Mouse (Mus musculus): ENCODE data around the gene Rhbdd3. TPM values are rescaled to one million over a fixed set of nuclear protein-coding genes. Genes with fewer than 3 reads are reported as not detected.
"Not testable (repeated sequence)": the region's sequence is repeated elsewhere in the genome, so short reads cannot be mapped to it uniquely, and the experiment has no call there.

Rhbdd3 gene
- polyA plus RNA-seq, 1 experiment from 2014 or later, result 33.6 TPM

DNA sequence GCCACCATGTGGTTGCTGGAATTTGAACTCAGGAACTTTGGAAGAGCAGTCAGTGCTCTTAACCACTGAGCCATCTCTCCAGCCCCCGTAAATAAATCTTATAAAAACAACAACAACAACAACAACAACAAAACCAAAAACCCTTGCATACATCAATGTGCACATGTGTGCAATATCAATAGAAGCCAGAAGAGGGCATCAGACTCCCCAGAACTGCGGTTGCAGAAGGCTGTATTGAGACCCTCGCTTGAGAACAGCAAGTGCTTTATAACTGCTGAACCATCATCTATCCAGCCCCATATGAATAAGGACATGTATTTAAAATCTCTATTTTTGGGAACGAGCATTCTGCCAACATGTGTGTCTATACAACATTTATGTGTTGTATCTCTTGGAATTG, 23.8 kb upstream of the Rhbdd3 start:
- Histone ChIP-seq H3K27me3 (ENCODE audit: low read depth, poor library complexity, severe bottlenecking) (no peaks in the 10 kb centered on the region), H3K36me3 (peaks cover 92% of the 10 kb centered on the region), H3K9me3 (replicated peaks) (no peaks in the 10 kb centered on the region), H3K4me3 (no peak overlapping the region), H3K27ac (replicated peaks) (no peak overlapping the region), H3K4me1 (no peaks in the 10 kb centered on the region)
- DNase-seq (ENCODE audit: low spot score), result no peak
- 81% methylated on average over 4 of the region's 4 CpGs for WGBS

DNA sequence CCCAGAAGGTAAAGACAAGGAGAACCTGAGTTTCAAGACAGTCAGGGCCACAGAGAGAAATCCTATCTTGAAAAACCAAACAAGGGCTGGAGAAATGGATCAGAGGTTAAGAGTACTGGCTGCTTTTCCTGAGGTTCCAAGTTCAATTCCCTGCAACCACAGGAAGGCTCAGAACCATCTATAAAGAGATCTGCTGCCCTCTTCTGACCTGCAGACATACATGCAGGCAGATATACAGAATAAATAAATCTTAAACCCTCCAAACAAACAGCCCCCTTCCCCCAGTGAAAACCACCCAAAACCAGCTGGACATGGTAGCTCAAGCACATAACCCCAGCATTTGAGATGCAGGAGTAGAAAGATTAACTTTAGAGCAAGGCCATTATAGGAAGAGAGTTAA, 23.0 kb upstream of the Rhbdd3 start:
- H3K4me1 ChIP-seq, result no peaks in the 10 kb centered on the region
- no peaks in the 10 kb centered on the region for H3K9me3 ChIP-seq (replicated peaks)
- H3K36me3 ChIP-seq, result peaks cover 92% of the 10 kb centered on the region
- no peak overlapping the region for H3K4me3 ChIP-seq
- DNase-seq (ENCODE audit: low spot score), result no peak
- H3K27ac ChIP-seq (replicated peaks), result no peak overlapping the region
- H3K27me3 ChIP-seq (ENCODE audit: low read depth, poor library complexity, severe bottlenecking), result no peaks in the 10 kb centered on the region

DNA sequence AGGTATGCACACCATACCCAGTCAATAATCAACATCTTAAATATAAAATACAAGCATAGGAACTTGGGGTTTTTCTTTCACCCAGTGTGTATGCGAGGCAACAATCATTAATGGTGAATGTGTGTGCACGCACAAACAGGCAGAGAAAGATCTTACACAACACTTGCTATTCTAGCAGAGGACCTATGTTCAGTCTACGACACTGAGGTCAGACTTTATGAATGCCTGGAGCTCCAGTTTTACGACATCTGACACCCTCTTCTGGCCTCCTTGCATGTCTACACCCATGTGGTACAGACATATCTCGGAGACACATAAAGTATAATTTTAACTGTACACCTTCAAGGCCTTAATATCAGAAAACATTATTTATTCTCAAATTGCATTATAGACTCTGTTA, 21.9 kb upstream of the Rhbdd3 start:
- not testable (repeated sequence) for H3K9me3 ChIP-seq (replicated peaks); H3K4me1 ChIP-seq; DNase-seq (ENCODE audit: low spot score); H3K27ac ChIP-seq (replicated peaks); H3K27me3 ChIP-seq (ENCODE audit: low read depth, poor library complexity, severe bottlenecking); H3K4me3 ChIP-seq
- H3K36me3 ChIP-seq, result peaks cover 92% of the 10 kb centered on the region
- WGBS, result 91% methylated on average over 4 of the region's 5 CpGs

DNA sequence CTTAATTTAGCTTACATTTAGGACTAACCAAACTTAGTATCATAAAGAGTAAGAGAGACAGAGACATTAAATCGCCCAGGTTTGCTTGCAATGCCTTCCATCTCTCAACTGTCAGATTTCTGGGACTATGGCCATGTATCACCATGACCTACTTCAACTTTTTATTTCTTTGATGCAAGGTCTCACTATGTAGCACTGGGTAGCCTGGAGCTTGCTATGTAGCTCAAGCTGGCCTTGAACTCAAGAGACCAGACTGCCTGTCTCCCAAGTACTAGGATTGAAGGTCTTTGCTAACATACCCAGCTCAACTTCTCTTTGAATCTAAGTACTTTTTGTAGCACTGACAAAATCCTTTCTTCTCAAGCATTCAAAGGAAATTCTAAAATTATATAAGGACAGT, 9.6 kb upstream of the Rhbdd3 start:
- Histone ChIP-seq H3K4me3 (no peak overlapping the region), H3K27me3 (ENCODE audit: low read depth, poor library complexity, severe bottlenecking) (no peaks in the 10 kb centered on the region), H3K27ac (replicated peaks) (no peak overlapping the region), H3K36me3 (peaks cover 100% of the 10 kb centered on the region), H3K4me1 (no peaks in the 10 kb centered on the region), H3K9me3 (replicated peaks) (no peaks in the 10 kb centered on the region)
- no peak for DNase-seq (ENCODE audit: low spot score)
- WGBS, result 96% methylated on average over 1 of the region's 1 CpGs

DNA sequence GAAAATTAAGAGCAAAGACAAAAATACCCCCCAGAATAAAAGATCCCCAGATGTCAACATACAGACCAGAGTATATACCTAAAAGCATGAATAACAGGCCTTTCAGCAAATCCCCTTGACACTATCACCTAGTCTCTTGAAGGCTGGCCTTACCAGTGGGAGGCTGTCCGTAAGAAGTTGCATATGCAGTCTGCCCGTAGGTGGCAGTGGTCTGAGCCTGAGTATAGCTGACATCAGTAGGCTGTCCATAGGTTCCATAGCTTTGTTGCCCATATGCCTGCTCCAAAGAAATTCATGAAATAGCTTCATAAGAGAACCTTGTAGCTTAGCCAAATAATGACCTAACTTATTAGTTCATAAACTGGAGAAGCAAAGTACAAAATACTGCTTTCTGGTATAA, 7.0 kb upstream of the Rhbdd3 start:
- H3K4me1 ChIP-seq, result peaks cover 10% of the 10 kb centered on the region
- H3K27ac ChIP-seq (replicated peaks), result no peak overlapping the region
- peaks cover 96% of the 10 kb centered on the region for H3K36me3 ChIP-seq
- no peaks in the 10 kb centered on the region for H3K27me3 ChIP-seq (ENCODE audit: low read depth, poor library complexity, severe bottlenecking)
- DNase-seq (ENCODE audit: low spot score), result no peak
- H3K4me3 ChIP-seq, result no peak overlapping the region
- H3K9me3 ChIP-seq (replicated peaks), result no peaks in the 10 kb centered on the region
- WGBS, result 69% methylated on average over 2 of the region's 2 CpGs

DNA sequence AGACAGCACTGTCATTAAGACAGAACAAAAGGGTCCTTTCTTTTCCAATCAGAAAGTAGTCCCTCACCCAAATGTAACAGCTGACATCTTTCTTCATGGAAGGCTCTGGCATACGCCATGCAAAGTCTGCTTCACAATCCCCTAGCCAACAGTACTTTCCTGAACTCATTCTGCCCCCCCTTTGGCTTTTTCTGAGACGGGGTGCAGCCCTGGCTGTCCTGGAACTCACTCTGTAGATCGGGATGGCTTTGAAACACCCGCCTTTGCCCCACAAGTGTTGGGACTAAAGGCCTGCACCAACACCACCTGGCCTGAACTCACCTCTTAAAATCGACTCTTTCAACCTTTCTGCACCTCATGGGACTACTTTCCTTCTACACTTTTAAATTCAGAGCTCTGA, 2.8 kb upstream of the Rhbdd3 start:
- H3K36me3 ChIP-seq, result peaks cover 56% of the 10 kb centered on the region
- WGBS, result 91% methylated on average over 5 of the region's 5 CpGs

DNA sequence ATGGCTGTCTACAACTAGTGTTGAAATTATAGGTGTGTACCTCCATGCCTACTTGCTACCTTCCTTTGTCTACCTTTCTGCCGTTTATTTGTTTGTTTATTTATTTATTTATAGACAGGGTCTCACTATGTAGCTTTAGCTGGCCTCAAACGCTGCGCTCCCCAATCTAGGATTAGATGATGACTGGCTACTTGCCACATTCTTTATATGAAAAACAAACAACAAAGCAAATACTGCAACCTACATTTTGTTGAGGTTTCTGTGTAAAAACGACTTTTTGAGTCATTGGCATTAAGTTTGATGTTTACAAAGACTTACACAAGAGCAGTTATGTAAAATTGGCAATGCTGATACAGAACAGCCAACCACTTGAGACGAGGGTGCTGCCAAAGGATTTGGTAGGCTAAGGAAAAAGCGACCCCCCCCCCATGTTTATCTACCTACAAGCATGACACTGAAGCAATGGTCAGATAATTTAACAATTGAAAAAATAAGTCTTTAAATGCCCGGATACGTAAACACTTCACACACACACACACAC, 2.2 kb upstream of the Rhbdd3 start:
- DNase-seq (ENCODE audit: low spot score), result no peak
- peaks cover 49% of the 10 kb centered on the region for H3K36me3 ChIP-seq

More for the DNA sequence above, 2.8 kb upstream of the Rhbdd3 start:
- H3K27ac ChIP-seq (replicated peaks), result no peak overlapping the region
- H3K4me1 ChIP-seq, result peaks cover 28% of the 10 kb centered on the region
- no peaks in the 10 kb centered on the region for H3K27me3 ChIP-seq (ENCODE audit: low read depth, poor library complexity, severe bottlenecking)
- no peak for DNase-seq (ENCODE audit: low spot score)
- H3K4me3 ChIP-seq, result peak overlapping the region; percentile 100; the same call in 1 of the 2 replicates
- H3K9me3 ChIP-seq (replicated peaks), result no peaks in the 10 kb centered on the region

DNA sequence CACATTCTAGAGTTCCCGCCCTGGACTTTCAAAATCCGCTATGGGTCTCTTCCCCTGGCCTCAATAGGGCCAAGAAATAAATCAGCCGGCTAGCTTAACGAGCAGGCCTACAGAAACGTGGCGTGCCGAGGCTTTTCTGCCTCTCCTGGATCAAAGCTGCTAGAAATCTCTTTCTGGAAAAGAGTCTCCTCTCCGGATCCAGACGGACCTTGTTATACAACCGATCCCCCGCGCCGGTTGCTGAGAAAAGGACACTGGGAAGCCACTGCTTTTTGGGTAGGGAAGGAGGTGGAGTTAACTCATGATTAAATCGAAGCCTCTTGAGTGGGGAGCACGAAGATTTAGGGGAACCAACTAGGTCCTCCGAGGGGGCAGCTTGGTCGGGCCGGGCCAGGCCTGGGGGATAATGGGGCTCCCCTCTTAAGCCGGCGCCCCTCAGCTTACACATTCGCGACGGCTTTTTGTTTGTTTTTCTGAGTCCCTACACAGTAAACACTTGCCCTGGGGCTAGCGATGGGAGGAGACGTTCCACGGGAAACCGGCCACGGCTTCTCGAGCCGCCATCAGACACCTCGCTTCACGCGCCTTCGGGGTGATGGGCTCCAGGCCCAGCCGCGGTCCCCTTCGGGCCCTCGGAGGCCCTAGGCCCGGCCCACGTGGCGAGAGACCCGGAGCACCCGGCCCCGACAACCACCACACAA, 541 bp upstream of the Rhbdd3 start:
- DNase-seq (ENCODE audit: low spot score), result peak; percentile 47
- H3K27ac ChIP-seq (replicated peaks), result peak overlapping the region; percentile 100
- no peaks in the 10 kb centered on the region for H3K9me3 ChIP-seq (replicated peaks)
- H3K36me3 ChIP-seq, result peaks cover 45% of the 10 kb centered on the region
- H3K4me1 ChIP-seq, result peaks cover 34% of the 10 kb centered on the region
- H3K4me3 ChIP-seq, result peak overlapping the region; percentile 100
- no peaks in the 10 kb centered on the region for H3K27me3 ChIP-seq (ENCODE audit: low read depth, poor library complexity, severe bottlenecking)
- under 1% methylated on average over 44 of the region's 44 CpGs for WGBS

More for the DNA sequence above, 2.2 kb upstream of the Rhbdd3 start:
- peak overlapping the region; percentile 100 for H3K4me3 ChIP-seq
- H3K27ac ChIP-seq (replicated peaks), result no peak overlapping the region
- H3K9me3 ChIP-seq (replicated peaks), result no peaks in the 10 kb centered on the region
- H3K27me3 ChIP-seq (ENCODE audit: low read depth, poor library complexity, severe bottlenecking), result no peaks in the 10 kb centered on the region
- H3K4me1 ChIP-seq, result peaks cover 34% of the 10 kb centered on the region
- WGBS, result 82% methylated on average over 8 of the region's 8 CpGs

DNA sequence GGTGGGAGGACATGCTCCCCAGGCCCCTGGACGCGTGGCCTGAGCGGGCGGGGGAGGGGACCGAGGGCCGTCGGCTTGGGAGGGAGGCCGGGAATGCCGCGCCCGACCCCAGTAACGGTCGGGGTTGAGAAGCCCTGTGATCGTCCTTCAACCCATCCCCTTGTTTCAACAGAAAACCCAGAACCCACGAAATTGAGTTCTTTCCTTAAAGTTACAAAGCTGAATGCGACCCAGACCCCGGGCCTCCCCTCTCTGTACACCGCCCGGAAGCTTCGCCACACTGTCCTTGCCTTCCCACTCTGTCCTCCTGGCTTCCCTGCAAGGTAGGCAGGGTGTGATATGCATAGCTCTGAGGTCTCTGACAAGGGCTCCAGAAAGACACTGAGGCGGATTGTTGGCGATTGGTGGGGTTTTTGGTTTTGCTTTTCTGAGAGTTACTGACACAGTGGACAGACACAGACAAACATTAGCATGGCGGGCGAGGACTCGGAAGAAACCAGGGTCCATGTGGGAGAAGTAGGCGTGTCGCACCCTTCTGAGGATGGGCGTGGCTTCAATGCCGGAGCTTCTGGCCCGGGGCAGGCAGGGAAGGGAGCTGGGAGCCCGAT, 954 bp downstream of the Rhbdd3 start:
- peak overlapping the region; percentile 100 for H3K4me3 ChIP-seq
- peaks cover 42% of the 10 kb centered on the region for H3K36me3 ChIP-seq
- WGBS, result under 1% methylated on average over 29 of the region's 31 CpGs
- peaks cover 34% of the 10 kb centered on the region for H3K4me1 ChIP-seq
- no peaks in the 10 kb centered on the region for H3K27me3 ChIP-seq (ENCODE audit: low read depth, poor library complexity, severe bottlenecking)
- DNase-seq (ENCODE audit: low spot score), result peak; percentile 88
- peak overlapping the region; percentile 100 for H3K27ac ChIP-seq (replicated peaks)
- H3K9me3 ChIP-seq (replicated peaks), result no peaks in the 10 kb centered on the region

DNA sequence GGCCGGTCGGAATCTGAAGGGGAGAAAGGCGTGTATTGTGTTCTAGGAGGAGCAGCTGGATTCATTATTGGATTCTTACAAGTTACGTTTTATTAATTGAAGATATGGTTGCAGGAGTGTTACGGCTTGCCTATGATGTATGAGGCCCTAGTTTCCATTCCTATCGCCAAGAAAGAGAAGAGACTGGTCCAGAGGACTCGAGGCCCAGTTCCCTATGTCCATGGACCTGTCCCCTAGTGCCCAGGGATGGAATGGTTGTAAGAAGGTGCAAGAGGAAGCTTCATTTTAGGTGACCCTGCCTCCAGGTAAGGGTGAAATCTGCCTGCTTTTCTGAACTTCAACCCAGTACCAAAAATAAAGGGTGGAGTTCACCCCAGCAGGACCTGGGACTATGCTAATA, 1.6 kb downstream of the Rhbdd3 start:
- 4% methylated on average over 7 of the region's 7 CpGs for WGBS
- DNase-seq (ENCODE audit: low spot score), result no peak
- Histone ChIP-seq H3K36me3 (peaks cover 42% of the 10 kb centered on the region), H3K4me3 (peak overlapping the region; percentile 100), H3K27ac (replicated peaks) (peak overlapping the region; percentile 100), H3K9me3 (replicated peaks) (no peaks in the 10 kb centered on the region), H3K27me3 (ENCODE audit: low read depth, poor library complexity, severe bottlenecking) (no peaks in the 10 kb centered on the region), H3K4me1 (peaks cover 34% of the 10 kb centered on the region)

DNA sequence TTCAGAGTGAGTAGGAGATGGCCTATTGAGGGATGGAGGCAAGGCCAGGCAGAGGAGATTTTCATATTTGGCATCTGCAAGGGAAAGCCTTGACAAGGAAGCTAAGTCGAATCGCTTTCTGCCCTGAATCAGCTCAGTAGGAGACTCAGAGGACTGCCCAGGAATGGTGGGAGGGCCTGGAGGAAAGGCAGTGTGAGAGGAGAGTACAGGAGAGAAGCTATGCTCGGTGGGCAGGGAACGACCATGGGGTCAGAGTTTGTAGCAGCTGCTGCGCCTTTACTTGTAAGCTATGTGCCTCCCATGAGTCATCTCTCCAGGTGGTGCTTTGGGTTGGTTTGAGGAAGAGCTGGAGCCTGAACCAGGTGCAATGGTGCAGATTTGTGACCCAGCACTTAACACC, 2.1 kb downstream of the Rhbdd3 start:
- H3K4me3 ChIP-seq, result peak overlapping the region; percentile 100
- no peaks in the 10 kb centered on the region for H3K9me3 ChIP-seq (replicated peaks)
- 53% methylated on average over 5 of the region's 5 CpGs for WGBS
- 0 out of 2 replicates have a peak overlapping the region, but pooled peaks have one; percentile 34 for H3K27ac ChIP-seq (replicated peaks)
- peaks cover 45% of the 10 kb centered on the region for H3K36me3 ChIP-seq
- no peaks in the 10 kb centered on the region for H3K27me3 ChIP-seq (ENCODE audit: low read depth, poor library complexity, severe bottlenecking)
- DNase-seq (ENCODE audit: low spot score), result no peak
- H3K4me1 ChIP-seq, result peaks cover 34% of the 10 kb centered on the region

DNA sequence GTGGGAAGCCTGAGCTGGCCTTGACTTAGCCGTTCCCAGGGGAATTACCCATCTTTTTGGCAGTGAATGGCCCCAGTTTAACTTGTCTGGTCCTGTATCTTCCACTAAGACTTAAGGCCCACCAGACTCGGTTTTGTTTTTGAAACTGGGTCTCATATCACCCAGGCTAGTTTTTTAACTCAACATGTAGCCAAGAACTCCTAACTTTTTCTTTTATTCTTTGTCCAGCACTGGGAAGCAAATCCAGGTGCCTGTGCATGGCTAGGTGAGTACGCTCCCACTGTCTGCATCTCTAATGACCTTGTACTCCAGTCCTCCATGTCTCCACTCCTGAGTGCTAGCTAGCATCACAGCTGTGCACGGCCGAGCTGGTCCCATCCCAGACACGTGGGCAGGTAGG, 2.9 kb downstream of the Rhbdd3 start:
- 89% methylated on average over 6 of the region's 6 CpGs for WGBS

DNA sequence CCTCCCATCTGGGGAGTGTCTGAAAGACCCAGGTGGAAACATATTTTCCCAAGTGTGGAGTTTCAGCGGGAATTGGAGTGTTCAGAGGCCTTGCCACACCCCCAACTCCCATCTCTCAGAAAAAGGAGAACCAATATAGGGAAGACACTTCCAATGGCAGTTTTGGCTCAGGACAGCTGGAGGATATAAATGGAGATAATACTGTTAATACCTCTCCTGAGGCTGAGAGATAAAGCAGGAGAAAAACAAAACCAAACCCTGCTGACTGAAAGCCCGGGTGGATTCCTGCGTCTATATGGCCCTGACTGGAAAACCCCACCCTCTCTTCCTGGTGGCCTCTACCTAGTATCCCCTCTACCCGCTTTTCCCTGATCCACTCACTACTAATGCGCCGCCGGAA, 3.7 kb downstream of the Rhbdd3 start:
- DNase-seq (ENCODE audit: low spot score), result no peak
- peaks cover 35% of the 10 kb centered on the region for H3K36me3 ChIP-seq
- no peaks in the 10 kb centered on the region for H3K27me3 ChIP-seq (ENCODE audit: low read depth, poor library complexity, severe bottlenecking)
- H3K9me3 ChIP-seq (replicated peaks), result no peaks in the 10 kb centered on the region
- H3K27ac ChIP-seq (replicated peaks), result no peak overlapping the region
- 95% methylated on average over 7 of the region's 7 CpGs for WGBS
- H3K4me1 ChIP-seq, result peaks cover 18% of the 10 kb centered on the region
- H3K4me3 ChIP-seq, result no peak overlapping the region

More for the DNA sequence above, 2.9 kb downstream of the Rhbdd3 start:
- Histone ChIP-seq H3K9me3 (replicated peaks) (no peaks in the 10 kb centered on the region), H3K27ac (replicated peaks) (no peak overlapping the region), H3K4me3 (peak overlapping the region; percentile 100; the same call in 1 of the 2 replicates), H3K36me3 (peaks cover 37% of the 10 kb centered on the region), H3K27me3 (ENCODE audit: low read depth, poor library complexity, severe bottlenecking) (no peaks in the 10 kb centered on the region), H3K4me1 (peaks cover 25% of the 10 kb centered on the region)
- no peak for DNase-seq (ENCODE audit: low spot score)
